9 mouse cellular contexts compared by ENCODE assay signal in genomic region chr3:87816646-87817093, GRCm38 (mm10). TPM values are rescaled to one million over a fixed set of nuclear protein-coding genes. Genes with fewer than 3 reads are reported as not detected.
DNase-seq lines count a peak whose midpoint lies in the region; ATAC-seq lines count a peak whose summit lies in the region.
"Had no signal": no experiment of that assay in that cellular context is flagged by ENCODE, and none has a peak within 500 bp of the region (broad histone marks: within the 10 kb centered on the region; RNA-seq: fewer than 3 reads in every experiment).

No protein-coding gene starts in this region.

- no peaks in the 10 kb centered on the region for H3K36me3 ChIP-seq in embryonic facial prominence, embryonic 13.5 days
- H3K36me3 ChIP-seq in limb, embryonic 12.5 days, result no peaks in the 10 kb centered on the region
- no peaks in the 10 kb centered on the region for H3K36me3 ChIP-seq in midbrain, embryonic 16.5 days (ENCODE audit: control insufficient read depth, insufficient read depth, low read length)
- H3K36me3 ChIP-seq: embryonic facial prominence, embryonic 15.5 days had no signal

- H3K9ac ChIP-seq in embryonic facial prominence, embryonic 13.5 days, result 0 out of 2 replicates have a peak overlapping the region, but pooled peaks have one; percentile 16
- H3K9ac ChIP-seq in limb, embryonic 12.5 days (replicated peaks), result peak overlapping the region; percentile 34; the same call in 1 of the 2 replicates
- peak overlapping the region; percentile 21; the same call in 1 of the 2 replicates for H3K9ac ChIP-seq in midbrain, embryonic 16.5 days (ENCODE audit: low read depth, low read length)
- H3K9ac ChIP-seq: embryonic facial prominence, embryonic 15.5 days had no signal

- H3K27ac ChIP-seq in embryonic facial prominence, embryonic 13.5 days, result no peak overlapping the region
- H3K27ac ChIP-seq in limb, embryonic 12.5 days, result no peak overlapping the region
- no peak overlapping the region for H3K27ac ChIP-seq in midbrain, embryonic 16.5 days (ENCODE audit: low read length)
- H3K27ac ChIP-seq: embryonic facial prominence, embryonic 15.5 days had no signal

- no peaks in the 10 kb centered on the region for H3K9me3 ChIP-seq in embryonic facial prominence, embryonic 13.5 days
- no peaks in the 10 kb centered on the region for H3K9me3 ChIP-seq in limb, embryonic 12.5 days
- no peaks in the 10 kb centered on the region for H3K9me3 ChIP-seq in midbrain, embryonic 16.5 days (replicated peaks; ENCODE audit: control insufficient read depth, low read length, poor library complexity, severe bottlenecking)
- H3K9me3 ChIP-seq: embryonic facial prominence, embryonic 15.5 days had no signal

- DNase-seq in B cell, adult 2 months, result peak; percentile 80 to 81
- DNase-seq in adrenal gland, postnatal 36 days, result peak; percentile 74 to 78
- peak; percentile 37 to 75 for DNase-seq in heart, adult 9 months (ENCODE audit: low spot score in 2 of 2)
- peak; percentile 63 to 82 for DNase-seq in kidney, adult 8-10 months
- peak; percentile 38 to 59 for DNase-seq in spleen, postnatal 36 days (ENCODE audit: low spot score in 2 of 2)

- peaks cover 69% of the 10 kb centered on the region for H3K27me3 ChIP-seq in embryonic facial prominence, embryonic 13.5 days
- H3K27me3 ChIP-seq in limb, embryonic 12.5 days, result peaks cover 77% of the 10 kb centered on the region
- no peaks in the 10 kb centered on the region; the same call in 1 of the 2 replicates for H3K27me3 ChIP-seq in midbrain, embryonic 16.5 days (ENCODE audit: control insufficient read depth, insufficient read depth, low read depth, low read length)

- 0 out of 2 replicates have a peak, but pooled peaks cover 8% of the 10 kb centered on the region for H3K4me1 ChIP-seq in embryonic facial prominence, embryonic 13.5 days
- H3K4me1 ChIP-seq in limb, embryonic 12.5 days (replicated peaks), result no peaks in the 10 kb centered on the region
- peaks cover 3% of the 10 kb centered on the region; the same call in 1 of the 2 replicates for H3K4me1 ChIP-seq in midbrain, embryonic 16.5 days (ENCODE audit: control insufficient read depth, insufficient read depth, low read length)
- H3K4me1 ChIP-seq: embryonic facial prominence, embryonic 15.5 days had no signal

- H3K4me2 ChIP-seq in embryonic facial prominence, embryonic 13.5 days, result peak overlapping the region; percentile 39
- peak overlapping the region; percentile 16; the same call in 1 of the 2 replicates for H3K4me2 ChIP-seq in limb, embryonic 12.5 days
- peak overlapping the region; percentile 28 for H3K4me2 ChIP-seq in midbrain, embryonic 16.5 days (ENCODE audit: low read length)
- H3K4me2 ChIP-seq: embryonic facial prominence, embryonic 15.5 days had no signal

- 6% methylated on average over 12 of the region's 12 CpGs for whole genome bisulfite sequencing in embryonic facial prominence, embryonic 13.5 days
- WGBS in limb, embryonic 12.5 days, result 7% methylated on average over 12 of the region's 12 CpGs
- WGBS in midbrain, embryonic 16.5 days, result 6% methylated on average over 12 of the region's 12 CpGs

- H3K4me3 ChIP-seq in embryonic facial prominence, embryonic 13.5 days, result no peak overlapping the region; the same call in 1 of the 2 replicates
- no peak overlapping the region for H3K4me3 ChIP-seq in limb, embryonic 12.5 days (replicated peaks)
- H3K4me3 ChIP-seq in midbrain, embryonic 16.5 days (ENCODE audit: low read depth, low read length), result no peak overlapping the region
- H3K4me3 ChIP-seq: embryonic facial prominence, embryonic 15.5 days had no signal

- ATAC-seq in embryonic facial prominence, embryonic 13.5 days (ENCODE audit: insufficient number of reproducible peaks, insufficient read depth, low FRiP score, low TSS enrichment, low read depth), result no peak
- ATAC-seq in limb, embryonic 12.5 days (ENCODE audit: insufficient number of reproducible peaks, insufficient read depth, low FRiP score, low TSS enrichment, low read depth), result 0 out of 2 replicates have a peak, but pooled peaks have one; percentile 13
- ATAC-seq in midbrain, embryonic 16.5 days, result peak; percentile 63

RNA-seq across cellular contexts. Expression of gene Pear1, which starts 7.4 kb away (rescaled TPM):
- 10 to 100 TPM; 20.3 to 30.7 TPM for total RNA-seq in adrenal gland, postnatal 36 days (2021)
- polyA plus RNA-seq in embryonic facial prominence, embryonic 13.5 days (2015; fragmentation: Nextera tagmentation; extraction: Ambion mirVana), result 12.5 and 15.6 TPM in 2 replicates
- polyA plus RNA-seq in limb, embryonic 12.5 days (2016; fragmentation: Nextera tagmentation; extraction: Ambion mirVana), result 12.0 and 14.2 TPM in 2 replicates
- 6.6 and 6.7 TPM in 2 replicates for polyA plus RNA-seq in midbrain, embryonic 16.5 days (2015; fragmentation: Nextera tagmentation; extraction: Ambion mirVana)

RNA-seq across cellular contexts. Expression of gene Insrr, which starts 19.9 kb away (rescaled TPM):
- under 1 TPM; 0.56 to 0.86 TPM for total RNA-seq in adrenal gland, postnatal 36 days (2021)
- polyA plus RNA-seq in embryonic facial prominence, embryonic 13.5 days (2015; fragmentation: Nextera tagmentation; extraction: Ambion mirVana), result 0.78 and 0.80 TPM in 2 replicates
- polyA plus RNA-seq in limb, embryonic 12.5 days (2016; fragmentation: Nextera tagmentation; extraction: Ambion mirVana), result 0.40 and 0.44 TPM in 2 replicates
- 0.43 and 0.86 TPM in 2 replicates for polyA plus RNA-seq in midbrain, embryonic 16.5 days (2015; fragmentation: Nextera tagmentation; extraction: Ambion mirVana)

RNA-seq across cellular contexts. Expression of gene Ntrk1, which starts 21.7 kb away (rescaled TPM):
- 1 to 10 TPM; 3.8 to 6.8 TPM for total RNA-seq in adrenal gland, postnatal 36 days (2021)
- 1.8 TPM in 2 replicates for polyA plus RNA-seq in embryonic facial prominence, embryonic 13.5 days (2015; fragmentation: Nextera tagmentation; extraction: Ambion mirVana)
- polyA plus RNA-seq in limb, embryonic 12.5 days (2016; fragmentation: Nextera tagmentation; extraction: Ambion mirVana), result 1.5 and 5.1 TPM in 2 replicates
- polyA plus RNA-seq in midbrain, embryonic 16.5 days (2015; fragmentation: Nextera tagmentation; extraction: Ambion mirVana), result 1.3 and 1.4 TPM in 2 replicates

RNA-seq across cellular contexts. Expression of gene Sh2d2a, which starts 29.9 kb away (rescaled TPM):
- total RNA-seq in adrenal gland, postnatal 36 days (2021), result under 1 TPM in 1 of 2 experiments, not detected in 1; 0.36 TPM
- polyA plus RNA-seq in embryonic facial prominence, embryonic 13.5 days (2015; fragmentation: Nextera tagmentation; extraction: Ambion mirVana), result not detected in 2 replicates
- not detected in 2 replicates for polyA plus RNA-seq in limb, embryonic 12.5 days (2016; fragmentation: Nextera tagmentation; extraction: Ambion mirVana)
- not detected in 2 replicates for polyA plus RNA-seq in midbrain, embryonic 16.5 days (2015; fragmentation: Nextera tagmentation; extraction: Ambion mirVana)
